Mouse (Mus musculus): ENCODE results near the gene Nmnat1. TPM values are rescaled to one million over a fixed set of nuclear protein-coding genes. Genes with fewer than 3 reads are reported as not detected.

Gene Nmnat1
- 10 to 100 TPM; 12.9 to 13.0 TPM for total RNA-seq (2021)
- long read RNA-seq, experiment 1, transcript Nmnat1-201 (5 exons, 1,238 nt), result major isoform, 11 of 13 reads
- long read RNA-seq, experiment 1, partial matches to known transcripts, result 0 of 13 reads
- long read RNA-seq, experiment 1, other reads (novel, unspliced or antisense), result 2 of 13 reads
- long read RNA-seq, experiment 2, transcript Nmnat1-201 (5 exons, 1,238 nt), result major isoform, 6 of 9 reads
- long read RNA-seq, experiment 2, partial matches to known transcripts, result 0 of 9 reads
- long read RNA-seq, experiment 2, other reads (novel, unspliced or antisense), result 3 of 9 reads

DNA sequence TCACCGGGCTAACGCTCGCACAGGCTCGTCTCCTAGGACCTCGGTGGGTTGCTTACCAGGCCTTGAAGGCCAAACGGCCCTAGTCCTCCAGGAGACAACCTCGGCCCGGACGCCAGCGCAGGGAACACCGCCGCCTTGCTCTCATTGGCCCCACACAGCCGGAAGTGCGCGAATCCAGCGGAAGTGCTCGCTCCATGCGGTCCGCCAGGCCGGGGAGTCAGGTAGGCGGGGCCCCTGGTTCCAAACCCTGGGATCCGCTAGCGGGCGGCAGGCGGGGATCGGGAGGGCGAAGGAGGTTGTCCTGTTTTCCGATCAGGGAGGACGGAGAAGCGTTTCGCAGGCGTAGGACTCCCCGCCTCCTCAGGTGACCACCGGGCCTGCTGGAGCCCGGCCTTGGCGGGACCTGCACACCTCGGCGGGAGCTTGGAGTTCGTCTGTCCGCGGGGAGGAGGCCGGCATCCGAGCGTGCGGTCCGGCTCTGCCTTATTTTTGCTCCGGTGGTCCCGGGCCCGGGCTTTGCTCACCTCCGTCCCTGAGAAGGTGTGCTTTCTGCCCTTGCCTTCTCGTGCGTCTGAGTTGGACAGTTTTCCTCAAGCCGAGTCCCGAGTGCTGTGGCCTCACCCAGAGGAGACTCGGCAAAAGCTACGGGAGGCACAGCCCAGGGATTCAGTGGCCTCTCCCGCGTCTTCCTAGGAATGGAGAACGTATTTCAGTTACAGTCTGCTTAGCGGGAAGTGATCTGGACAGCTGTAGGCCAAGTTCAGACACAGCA is at the start of gene Nmnat1, which contains the start of gene Lzic:
TSS of gene Nmnat1 (minus strand) at position 150 of the 772 bp plus-strand sequence.
TSS of gene Lzic (plus strand) at position 177 of the 772 bp plus-strand sequence.
- DNase-seq (ENCODE audit: low spot score in 2 of 2), result peak; percentile 91 to 96

DNA sequence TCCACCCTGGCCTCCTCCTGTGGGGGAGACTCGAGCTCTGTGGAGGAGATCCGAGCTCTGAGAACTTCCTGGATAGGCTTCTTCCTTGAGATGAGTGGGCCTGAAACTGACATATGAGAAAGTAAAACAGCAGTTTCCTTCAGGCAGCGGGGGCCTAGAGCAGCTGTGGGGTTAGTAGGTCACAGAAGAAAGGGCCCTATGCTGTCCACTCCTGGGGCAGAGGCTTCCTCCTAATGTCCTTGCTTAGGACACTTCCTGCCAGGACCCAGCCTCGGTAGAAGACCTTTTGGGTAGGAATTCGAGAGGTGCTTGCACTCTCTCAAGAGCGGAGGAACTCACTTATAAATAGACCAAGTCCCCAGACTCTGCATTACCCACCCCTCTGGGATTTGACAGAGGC is 44.7 kb upstream of the Nmnat1 start:
- no peak for DNase-seq (ENCODE audit: low spot score in 2 of 2)

DNA sequence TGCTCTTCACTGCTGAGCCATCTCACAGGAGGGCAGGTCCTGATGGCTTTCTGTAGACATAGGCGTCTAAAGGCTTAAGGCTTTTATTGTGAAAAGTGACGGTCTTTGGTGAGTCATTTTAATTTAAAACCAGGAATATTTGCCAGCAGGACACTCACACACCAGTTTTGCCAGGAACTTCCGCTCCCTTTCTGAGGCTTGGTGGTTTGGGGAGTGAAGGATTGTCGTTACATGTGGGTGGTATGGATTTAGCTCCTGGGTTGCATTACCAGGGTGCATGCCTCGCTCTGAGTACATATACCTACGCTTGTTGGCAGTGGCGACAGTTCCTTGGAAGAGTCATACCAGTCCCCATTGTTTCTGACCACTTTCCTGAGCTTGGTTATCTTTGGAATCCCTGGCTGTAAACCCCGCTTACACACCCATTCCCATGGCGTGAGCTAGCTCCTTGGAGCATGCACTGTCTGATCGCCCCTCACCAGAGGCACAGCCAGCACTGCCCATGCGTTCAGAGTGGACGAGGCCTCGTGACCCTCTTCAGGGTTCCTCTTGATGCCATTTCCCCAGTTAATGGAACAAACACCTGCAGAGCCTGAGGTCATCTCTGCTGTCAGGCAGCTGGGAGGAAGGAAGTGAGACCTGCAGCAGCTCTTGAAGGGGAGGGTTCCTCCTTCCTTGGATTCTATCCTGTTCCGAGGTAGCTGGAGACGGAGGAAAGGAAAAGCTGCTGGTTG is 42.8 kb upstream of the Nmnat1 start:
- no peak for DNase-seq (ENCODE audit: low spot score in 2 of 2)

DNA sequence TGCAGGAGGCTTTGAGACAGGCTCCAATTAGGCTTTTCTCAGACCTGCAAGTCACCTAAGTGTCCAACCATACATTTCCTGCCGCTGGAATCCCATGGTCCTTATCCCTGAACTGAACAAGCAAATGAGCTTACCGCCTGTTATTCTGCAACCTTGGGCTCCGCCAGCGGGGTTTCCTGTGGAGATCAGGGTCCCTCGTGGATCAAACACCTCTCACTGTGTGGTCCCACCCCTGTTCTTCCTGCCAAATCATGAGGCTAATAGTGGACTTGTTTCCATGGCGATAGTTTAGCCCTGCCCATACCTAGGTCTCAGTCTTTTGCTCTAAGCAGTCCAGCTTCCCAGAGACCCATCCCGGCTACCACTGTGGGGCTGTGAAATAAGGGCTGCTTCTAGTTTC is 41.3 kb upstream of the Nmnat1 start:
- no peak for DNase-seq (ENCODE audit: low spot score in 2 of 2)

DNA sequence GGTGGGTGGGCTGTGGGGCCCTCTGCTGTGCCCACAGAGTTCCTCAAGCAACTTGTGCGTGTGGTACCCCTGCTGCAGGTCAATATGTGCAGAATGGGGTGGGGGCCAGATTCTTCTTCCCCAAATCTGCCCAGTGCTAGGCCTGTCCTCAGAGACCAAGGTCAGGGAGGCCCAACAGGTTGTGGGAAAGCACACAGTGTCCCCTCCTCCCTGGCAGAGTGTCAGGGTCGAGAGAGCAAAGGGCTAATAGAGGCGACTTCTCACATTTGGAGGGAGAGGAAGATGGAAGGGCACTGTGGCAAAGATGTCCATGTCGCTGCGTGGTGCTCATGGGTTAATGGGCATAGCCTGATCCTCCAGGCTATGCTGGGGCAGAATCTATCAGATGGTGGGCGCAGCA is 40.8 kb upstream of the Nmnat1 start:
- DNase-seq (ENCODE audit: low spot score in 2 of 2), result no peak

DNA sequence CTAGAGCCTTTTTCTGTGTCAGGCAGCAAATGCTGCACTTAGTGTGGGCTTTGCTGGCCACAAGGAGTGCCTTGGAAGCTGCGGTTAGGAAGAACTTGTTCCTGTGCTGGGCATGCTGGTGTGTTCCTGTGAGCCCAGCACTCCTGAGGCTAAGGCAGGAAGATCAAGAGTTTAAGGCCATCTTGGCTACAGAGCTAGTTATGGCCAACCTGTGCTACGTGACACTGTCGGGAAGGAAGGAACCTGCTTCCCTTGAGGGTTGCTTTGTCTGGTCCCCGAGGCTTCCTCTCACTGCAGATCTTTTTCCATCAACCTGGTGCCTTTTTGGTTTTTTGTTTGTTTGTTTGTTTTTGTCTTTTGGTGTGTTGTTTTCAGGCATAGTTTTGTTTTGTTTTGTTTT is 40.2 kb upstream of the Nmnat1 start:
- no peak for DNase-seq (ENCODE audit: low spot score in 2 of 2)

DNA sequence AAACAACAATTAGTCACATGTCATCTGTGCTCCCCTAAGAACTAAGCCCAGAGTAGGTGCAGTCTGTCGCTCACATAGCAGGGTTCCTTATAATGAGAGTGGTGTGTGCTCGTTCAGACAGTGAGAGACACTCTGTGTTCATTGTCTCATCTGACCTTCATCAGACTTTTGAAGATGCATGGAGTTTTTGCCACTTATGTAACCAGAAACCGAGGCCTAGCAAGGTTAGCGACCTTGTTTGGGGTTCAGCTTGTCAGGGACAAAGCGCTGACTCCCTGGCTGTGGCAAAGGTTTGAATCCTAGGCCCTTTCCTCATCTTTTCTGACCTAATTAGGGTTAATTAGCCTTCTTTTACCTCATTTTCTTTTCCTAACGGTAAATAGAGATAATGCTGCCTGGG is 39.0 kb upstream of the Nmnat1 start:
- no peak for DNase-seq (ENCODE audit: low spot score in 2 of 2)

DNA sequence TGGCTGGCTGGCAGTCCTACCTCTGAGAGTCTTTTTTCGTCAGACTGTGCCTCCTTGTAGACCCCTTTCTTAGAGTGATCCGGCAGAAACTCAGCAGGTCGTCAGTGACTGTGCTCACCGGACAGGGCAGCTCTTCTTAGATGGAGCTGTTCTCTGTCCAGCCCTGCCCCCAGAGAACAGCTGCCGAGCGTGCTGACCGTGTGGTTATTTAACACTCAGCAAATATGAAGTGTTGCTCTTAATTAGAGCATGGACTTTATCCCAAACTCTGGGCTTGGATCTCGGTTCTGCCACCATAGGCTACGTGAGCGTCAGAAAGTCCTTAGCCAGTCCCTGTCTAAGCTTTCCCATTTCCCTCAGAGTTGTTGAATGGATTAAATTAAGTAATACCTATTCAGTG is 36.3 kb upstream of the Nmnat1 start:
- DNase-seq (ENCODE audit: low spot score in 2 of 2), result no peak

DNA sequence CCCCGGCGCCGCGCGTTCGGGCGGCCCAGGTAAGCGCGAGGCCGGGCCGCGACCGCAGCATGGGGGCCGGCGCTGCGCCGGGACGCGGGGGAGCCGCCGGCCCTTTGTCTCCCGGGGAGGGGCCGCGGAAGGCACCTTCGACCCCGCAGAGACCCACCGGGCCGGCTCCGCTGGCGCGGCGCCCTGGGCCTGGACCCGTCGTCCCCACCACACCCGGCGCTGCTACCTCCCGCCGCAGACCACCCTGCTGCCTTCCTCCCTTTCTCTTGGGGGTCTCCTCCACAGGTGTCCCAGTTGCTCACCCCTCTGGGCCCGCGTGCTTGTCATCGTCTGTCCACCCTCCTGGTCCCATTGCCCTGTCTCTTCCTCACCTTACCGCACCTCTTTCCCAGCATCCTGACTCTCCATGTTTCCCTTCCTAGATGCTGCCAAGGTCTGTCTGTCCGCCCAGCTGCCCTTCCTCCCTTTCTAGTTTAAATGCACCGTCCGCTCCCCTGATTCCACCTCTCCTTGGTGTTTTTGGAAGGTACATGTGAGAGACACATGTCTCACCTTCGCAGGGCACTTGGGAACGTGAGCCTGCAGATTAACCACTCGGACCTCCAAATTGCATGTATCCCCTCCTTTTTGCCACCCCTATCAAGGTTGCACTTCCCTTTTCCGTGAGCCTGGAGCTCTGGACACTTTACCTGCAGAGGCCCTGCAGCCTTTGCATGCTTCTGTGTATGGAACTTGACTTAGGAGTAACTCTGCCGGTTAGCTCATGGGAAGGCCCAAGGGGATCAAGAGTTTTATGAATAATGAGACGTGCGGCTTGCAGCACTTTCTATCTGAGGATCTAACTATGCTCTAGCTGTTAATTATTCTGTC is 33.6 kb upstream of the Nmnat1 start:
- DNase-seq (ENCODE audit: low spot score in 2 of 2), result peak in 1 of 2 experiments; percentile 19

DNA sequence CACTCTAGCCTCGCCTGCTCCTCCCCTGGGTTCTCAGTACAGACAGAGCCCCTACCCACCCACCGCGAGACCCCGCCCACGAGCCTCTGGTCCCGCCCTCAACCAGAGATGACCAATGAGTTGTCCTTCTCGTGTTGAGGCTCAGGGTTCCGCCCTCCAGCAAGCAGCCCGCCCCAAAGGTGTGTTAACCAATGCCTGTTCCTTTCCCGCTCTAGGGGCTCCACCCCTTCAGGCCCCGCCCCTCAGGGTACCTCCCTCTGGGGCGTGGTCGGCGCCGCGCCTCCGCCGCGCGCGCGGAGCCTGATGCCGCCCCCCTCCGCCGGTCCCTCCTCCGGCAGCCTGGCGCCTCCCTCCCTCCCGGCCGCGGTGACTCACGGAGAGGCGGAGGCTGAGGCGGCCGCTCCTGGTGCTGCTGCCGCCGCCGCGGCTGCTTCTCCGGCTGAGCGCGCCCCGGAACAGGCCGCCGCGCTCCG is 32.9 kb upstream of the Nmnat1 start, which contains the start of gene Ctnnbip1:
TSS of gene Ctnnbip1 (plus strand) at position 369 of the 473 bp plus-strand sequence.
- peak; percentile 95 for DNase-seq (ENCODE audit: low spot score in 2 of 2)

DNA sequence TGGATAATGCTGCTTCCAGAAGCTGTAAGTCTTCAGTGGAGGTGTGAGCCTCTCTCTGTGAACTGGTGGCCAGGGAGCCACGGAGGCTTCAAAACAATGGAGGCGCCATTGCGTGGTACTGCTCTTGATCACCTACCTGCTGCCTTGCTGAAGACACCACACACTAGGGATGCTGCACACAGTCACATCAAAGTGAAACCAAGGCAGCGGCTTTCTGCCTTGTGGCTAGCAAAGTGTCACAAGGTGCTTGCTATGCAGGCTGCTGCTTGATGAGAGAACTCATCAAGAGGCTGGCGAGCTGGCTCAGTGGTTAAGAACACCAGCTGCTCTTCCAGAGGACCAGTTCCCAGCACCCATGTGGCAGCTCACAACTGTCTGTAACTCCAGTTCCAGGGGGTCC is 30.7 kb upstream of the Nmnat1 start:
- DNase-seq (ENCODE audit: low spot score in 2 of 2), result no peak

DNA sequence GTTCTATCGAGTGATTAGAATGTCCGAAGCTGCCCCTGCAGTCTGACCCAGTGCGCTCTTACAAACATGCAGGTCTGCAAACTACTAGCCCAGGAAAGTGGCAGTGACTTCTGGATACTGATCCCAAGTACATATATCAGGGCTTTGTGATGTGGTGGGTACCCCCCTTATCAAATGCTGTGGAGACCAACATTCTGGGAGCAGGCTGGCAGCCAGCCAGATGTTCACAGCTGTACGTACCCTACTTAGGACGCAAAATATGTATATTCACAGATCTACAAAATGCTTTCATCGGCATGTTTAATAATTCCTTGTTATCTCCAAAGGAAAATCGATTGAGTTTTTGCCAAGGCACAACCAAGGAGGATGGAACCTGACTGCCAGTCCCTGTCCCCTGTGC is 27.1 kb upstream of the Nmnat1 start:
- no peak for DNase-seq (ENCODE audit: low spot score in 2 of 2)

DNA sequence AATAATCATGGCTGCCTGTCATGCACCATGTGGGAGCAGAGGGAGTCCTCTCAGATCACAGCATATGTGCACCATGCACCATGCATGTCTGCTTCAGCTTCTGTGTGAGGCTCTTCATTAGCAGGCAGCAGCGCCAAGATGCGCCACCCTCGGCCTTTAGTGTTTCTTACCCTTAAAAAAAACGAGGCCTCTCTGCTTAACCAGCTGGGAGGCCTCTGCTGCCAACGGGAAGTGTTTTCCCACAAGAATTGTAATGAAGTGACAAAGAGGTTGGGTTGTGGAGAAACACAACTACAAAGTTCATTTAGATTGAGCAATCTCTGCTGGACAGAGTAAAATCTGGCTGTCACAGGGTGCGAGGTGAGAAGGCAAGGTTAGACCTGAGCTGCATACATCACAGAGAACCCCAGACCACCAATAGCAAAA is 26.2 kb upstream of the Nmnat1 start:
- DNase-seq (ENCODE audit: low spot score in 2 of 2), result no peak

DNA sequence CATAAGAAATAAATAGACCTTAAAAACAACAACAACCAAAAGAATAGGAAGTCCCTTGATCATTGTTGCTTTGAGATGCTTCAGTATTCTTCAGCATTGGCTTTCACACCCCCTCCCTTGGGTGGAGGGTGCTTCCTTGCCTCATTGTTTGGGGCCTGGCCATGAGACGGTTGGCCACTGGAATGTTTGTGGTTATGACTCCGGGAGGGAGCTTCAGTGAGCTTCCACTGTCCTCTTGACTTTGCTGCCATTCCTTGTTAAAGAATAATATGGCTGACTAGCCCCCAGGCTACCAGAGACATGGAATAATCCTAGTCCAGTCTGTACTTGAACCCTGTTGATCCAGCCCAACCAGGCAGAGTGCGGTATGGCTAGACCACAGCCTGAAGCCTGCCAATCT is 21.9 kb upstream of the Nmnat1 start:
- DNase-seq (ENCODE audit: low spot score in 2 of 2), result no peak

DNA sequence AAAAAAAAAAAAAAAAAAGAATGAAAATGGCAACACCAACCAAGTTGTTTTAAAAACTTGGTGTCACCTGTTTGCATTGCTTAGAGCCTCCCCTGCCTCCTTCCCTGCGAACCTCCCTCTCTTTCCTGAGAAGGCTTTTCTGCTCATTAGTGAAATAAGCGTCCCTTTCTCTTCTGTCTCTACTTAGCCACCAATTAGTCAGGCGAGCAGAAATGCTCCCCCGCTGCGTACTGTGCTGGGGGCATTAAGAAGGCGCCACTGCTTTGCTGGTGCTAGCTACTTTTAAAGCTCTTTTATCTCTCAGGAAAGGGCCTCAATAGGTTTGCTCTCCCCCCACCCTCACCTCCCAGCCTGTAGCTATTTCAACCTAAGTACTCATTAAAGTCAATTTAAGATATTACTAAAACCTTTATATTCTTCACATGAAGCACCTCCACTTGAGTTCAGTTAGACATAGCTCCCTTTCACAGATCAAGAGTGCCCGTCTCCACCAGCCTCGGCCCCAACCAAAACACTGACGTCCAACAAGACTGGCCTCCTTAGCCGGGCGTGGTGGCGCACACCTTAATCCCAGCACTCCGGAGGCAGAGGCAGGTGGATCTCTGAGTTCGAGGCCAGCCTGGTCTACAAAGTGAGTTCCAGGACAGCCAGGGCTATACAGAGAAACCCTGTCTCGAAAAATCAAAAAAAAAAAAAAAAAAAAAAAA is 20.4 kb upstream of the Nmnat1 start:
- DNase-seq (ENCODE audit: low spot score in 2 of 2), result no peak

DNA sequence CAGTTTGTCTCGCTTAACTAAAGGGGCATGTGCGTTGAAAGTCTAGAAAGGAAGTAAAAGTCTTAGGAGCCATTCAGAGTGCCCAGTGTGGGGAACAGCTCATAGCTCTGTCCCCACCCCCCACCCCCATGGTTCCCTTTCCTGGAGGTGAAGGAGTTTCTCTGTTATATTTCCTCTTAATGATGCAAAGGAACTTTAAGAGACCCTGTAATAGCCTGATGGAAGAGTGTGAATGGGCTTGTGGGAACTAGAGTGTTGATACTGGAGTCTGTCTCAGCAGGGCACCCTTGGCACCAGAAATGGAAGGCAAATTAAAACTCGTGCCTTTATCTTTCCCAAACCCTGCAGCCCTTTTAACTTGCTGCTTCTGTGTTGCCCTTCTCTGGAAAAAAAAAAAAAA is 19.9 kb upstream of the Nmnat1 start:
- DNase-seq (ENCODE audit: low spot score in 2 of 2), result no peak

DNA sequence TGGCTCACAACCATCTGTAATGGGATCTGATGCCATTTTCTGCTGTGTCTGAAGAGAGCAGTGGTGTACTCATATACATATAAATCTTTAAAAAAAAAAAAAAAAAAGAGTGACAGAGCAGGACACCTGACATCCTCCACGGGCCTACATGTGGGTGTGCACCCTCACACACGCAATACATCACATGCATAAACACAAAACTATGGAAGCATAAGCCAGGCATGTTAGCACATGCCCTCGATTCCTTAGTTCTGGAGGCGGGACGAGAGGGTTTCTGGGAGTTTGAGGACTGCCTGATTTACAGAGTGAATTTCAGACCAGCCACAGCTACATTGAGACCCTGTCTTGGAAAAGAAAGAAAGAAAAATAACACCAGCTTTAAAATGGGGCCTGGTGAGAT is 19.4 kb upstream of the Nmnat1 start:
- DNase-seq (ENCODE audit: low spot score in 2 of 2), result no peak

DNA sequence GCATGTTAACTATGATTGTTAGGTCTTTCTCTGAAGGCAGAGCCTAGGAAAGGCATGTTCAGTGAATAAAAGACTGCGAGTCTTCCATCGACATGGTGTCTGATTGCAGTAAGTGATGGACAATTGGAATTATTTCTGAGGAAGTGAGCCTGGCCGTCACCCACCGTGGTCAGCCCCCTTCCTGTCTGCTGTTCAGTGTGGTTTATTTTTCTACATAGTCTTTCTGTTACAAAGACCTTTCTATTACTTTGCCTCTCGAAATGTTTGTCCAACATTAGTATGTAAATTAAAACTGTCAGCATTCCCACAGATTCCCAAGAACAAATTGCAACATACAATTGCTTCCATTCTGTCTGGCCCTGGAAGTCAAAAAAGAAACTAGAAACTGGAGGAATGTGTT is 14.8 kb upstream of the Nmnat1 start:
- no peak for DNase-seq (ENCODE audit: low spot score in 2 of 2)

DNA sequence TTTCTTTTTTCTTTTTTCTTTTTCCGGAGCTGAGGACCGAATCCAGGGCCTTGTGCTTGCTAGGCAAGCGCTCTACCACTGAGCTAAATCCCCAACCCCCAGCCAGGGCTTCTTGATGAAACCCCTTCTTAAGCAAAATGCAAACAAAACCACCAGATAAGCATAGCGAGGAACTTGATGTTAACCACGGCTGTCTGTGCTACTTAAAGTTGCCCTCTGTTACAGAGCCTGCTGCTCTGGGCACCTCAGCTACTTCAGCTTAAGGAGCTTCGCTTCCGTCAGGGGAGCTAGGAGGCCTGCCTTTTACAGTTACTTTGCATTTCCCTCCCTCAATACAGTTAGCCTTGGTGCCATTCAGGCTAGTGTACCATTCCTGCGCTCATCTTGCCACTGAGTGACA is 13.9 kb upstream of the Nmnat1 start:
- no peak for DNase-seq (ENCODE audit: low spot score in 2 of 2)

DNA sequence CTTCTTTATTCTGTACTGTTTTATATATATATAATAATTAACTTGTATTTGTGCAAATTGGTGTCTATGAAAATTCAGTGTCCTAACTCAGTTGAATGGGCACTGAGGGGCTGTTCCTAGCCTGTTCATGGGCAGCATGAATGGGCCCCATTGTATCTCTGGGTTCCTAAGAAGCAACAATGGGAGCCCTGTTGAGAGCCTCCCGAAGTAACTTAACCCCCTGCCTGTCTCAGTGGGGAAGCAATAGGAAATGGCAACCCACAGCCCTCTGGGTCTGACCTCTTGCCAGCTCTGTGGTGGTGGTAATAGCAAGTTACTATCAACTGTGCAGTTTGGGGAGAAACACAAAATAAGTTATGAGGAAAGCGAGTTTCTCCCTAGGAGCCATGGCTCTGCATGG is 11.6 kb upstream of the Nmnat1 start:
- DNase-seq (ENCODE audit: low spot score in 2 of 2), result no peak
